Mouse (Mus musculus) embryonic facial prominence, embryonic 14.5 days (tissue): ENCODE measurements around the gene Snrnp25. TPM values are rescaled to one million over a fixed set of nuclear protein-coding genes. Genes with fewer than 3 reads are reported as not detected.

Experiments
- ATAC-seq: fragments of 200-750 bp; cut with Nextera tagmentation; 2 replicates; pipeline ENCODE4 v1.8.0; 2017; ENCODE audit warnings: low read depth, moderate number of reproducible peaks, moderate TSS enrichment
- DNase-seq: peaks from one replicate; pipeline ENCODE4 v3.0.0-alpha.2; 2015; ENCODE audit warnings: low spot score
- H3K27ac ChIP-seq: fragments of 300-500 bp; sonication (generic); replicated peaks from 2 replicates; pipeline ENCODE4 v1.5.1; 2014; ENCODE audit warnings: low read depth, mild to moderate bottlenecking, low read length, moderate library complexity
- H3K27me3 ChIP-seq: fragments of 300-500 bp; sonication (generic); replicated peaks from 2 replicates; pipeline ENCODE4 v1.6.1; 2014; ENCODE audit warnings: low read length; ENCODE audit not compliant: control insufficient read depth, insufficient read depth
- H3K36me3 ChIP-seq: fragments of 300-500 bp; sonication (generic); 2 replicates; pipeline ENCODE4 v1.6.1; 2014; ENCODE audit warnings: low read length, mixed read lengths; ENCODE audit not compliant: control insufficient read depth, insufficient read depth
- H3K4me1 ChIP-seq: fragments of 300-500 bp; sonication (generic); 2 replicates; pipeline ENCODE4 v1.6.1; 2014; ENCODE audit warnings: antibody characterized with exemption, low read length; ENCODE audit not compliant: control insufficient read depth, insufficient read depth
- H3K4me2 ChIP-seq: fragments of 300-500 bp; sonication (generic); 2 replicates; pipeline ENCODE4 v1.6.1; 2014; ENCODE audit warnings: low read depth, mild to moderate bottlenecking, low read length, moderate library complexity, mixed read lengths
- H3K4me3 ChIP-seq: fragments of 300-500 bp; sonication (generic); 2 replicates; pipeline ENCODE4 v1.5.1; 2014; ENCODE audit warnings: low read depth, mild to moderate bottlenecking, low read length
- H3K9ac ChIP-seq: fragments of 300-500 bp; sonication (generic); 2 replicates; pipeline ENCODE4 v1.6.1; 2014; ENCODE audit warnings: low read depth, mild to moderate bottlenecking, low read length, moderate library complexity, mixed read lengths
- H3K9me3 ChIP-seq: fragments of 300-500 bp; sonication (generic); 2 replicates; pipeline ENCODE4 v1.6.1; 2016; ENCODE audit warnings: low read length; ENCODE audit not compliant: control insufficient read depth
- WGBS: fragments of 180-500 bp; shearing (Covaris S2); extraction: QIAGEN DNeasy Blood & Tissue Kit; methylation state at CpG from one replicate; pipeline ENCODE4 v1.1.7; 2014; 5-methylcytosine and 5-hydroxymethylcytosine counted together
- polyA plus RNA-seq: library from polyadenylated mRNA; unstranded; fragments of >200 nt; fragmentation: Nextera tagmentation; extraction: Ambion mirVana; gene quantifications from 2 replicates; pipeline ENCODE4 v1.2.1, GENCODE M21; 2014

The Snrnp25 gene
- polyA plus RNA-seq, 1 experiment from 2014 or later: 43.2 TPM

- Histone ChIP-seq H3K36me3 (no peaks in the 10 kb centered on the region), H3K4me2 (no peak overlapping the region), H3K4me3 (no peak overlapping the region), H3K27ac (no peak overlapping the region), H3K9me3 (no peaks in the 10 kb centered on the region), H3K4me1 (no peaks in the 10 kb centered on the region), H3K9ac (no peak overlapping the region), H3K27me3 (no peaks in the 10 kb centered on the region)
- ATAC-seq (no peak), DNase-seq (no peak)
- WGBS: 81% methylated on average over 9 of the region's 9 CpGs
Measured at GRCm38 (mm10) chr11:32190119-32190518, 15.1 kb upstream of the Snrnp25 start.

GRCm38 (mm10) chr11:32190603-32191110 lies 14.6 kb upstream of the Snrnp25 start:
- no peaks in the 10 kb centered on the region for H3K36me3 ChIP-seq
- H3K9ac ChIP-seq: no peak overlapping the region
- ATAC-seq (no peak), DNase-seq (no peak)
- H3K27ac ChIP-seq: no peak overlapping the region
- no peaks in the 10 kb centered on the region for H3K4me1 ChIP-seq
- no peaks in the 10 kb centered on the region for H3K9me3 ChIP-seq
- H3K4me3 ChIP-seq: no peak overlapping the region
- no peak overlapping the region for H3K4me2 ChIP-seq
- 73% methylated on average over 13 of the region's 13 CpGs for WGBS
- H3K27me3 ChIP-seq: no peaks in the 10 kb centered on the region

- Histone ChIP-seq H3K9ac (no peak overlapping the region), H3K4me1 (no peaks in the 10 kb centered on the region), H3K9me3 (no peaks in the 10 kb centered on the region), H3K4me2 (no peak overlapping the region), H3K27me3 (no peaks in the 10 kb centered on the region), H3K27ac (no peak overlapping the region), H3K4me3 (no peak overlapping the region), H3K36me3 (no peaks in the 10 kb centered on the region)
- 91% methylated on average over 10 of the region's 10 CpGs for WGBS
- DNase-seq (no peak), ATAC-seq (no peak)
Measured at GRCm38 (mm10) chr11:32193156-32193555, 12.1 kb upstream of the Snrnp25 start.

- WGBS: 82% methylated on average over 10 of the region's 10 CpGs
- Histone ChIP-seq H3K4me1 (no peaks in the 10 kb centered on the region), H3K9ac (no peak overlapping the region), H3K4me2 (no peak overlapping the region), H3K27ac (no peak overlapping the region), H3K9me3 (no peaks in the 10 kb centered on the region), H3K36me3 (no peaks in the 10 kb centered on the region), H3K27me3 (no peaks in the 10 kb centered on the region), H3K4me3 (no peak overlapping the region)
- DNase-seq (no peak), ATAC-seq (no peak)
Measured at GRCm38 (mm10) chr11:32194086-32194485, 11.1 kb upstream of the Snrnp25 start.

- Histone ChIP-seq H3K4me2 (no peak overlapping the region), H3K4me1 (no peaks in the 10 kb centered on the region), H3K27me3 (no peaks in the 10 kb centered on the region), H3K36me3 (no peaks in the 10 kb centered on the region), H3K27ac (no peak overlapping the region), H3K9me3 (no peaks in the 10 kb centered on the region), H3K9ac (no peak overlapping the region), H3K4me3 (no peak overlapping the region)
- ATAC-seq: no peak
- no peak for DNase-seq
- 73% methylated on average over 5 of the region's 5 CpGs for WGBS
Measured at GRCm38 (mm10) chr11:32194626-32195025, 10.6 kb upstream of the Snrnp25 start.

- Histone ChIP-seq H3K4me1 (no peaks in the 10 kb centered on the region), H3K9me3 (no peaks in the 10 kb centered on the region), H3K27ac (no peak overlapping the region), H3K9ac (no peak overlapping the region), H3K36me3 (no peaks in the 10 kb centered on the region), H3K27me3 (no peaks in the 10 kb centered on the region), H3K4me2 (no peak overlapping the region), H3K4me3 (no peak overlapping the region)
- DNase-seq: no peak
- ATAC-seq: no peak
- 25% methylated on average over 11 of the region's 11 CpGs for WGBS
Measured at GRCm38 (mm10) chr11:32195867-32196540, 9.2 kb upstream of the Snrnp25 start.

GRCm38 (mm10) chr11:32196727-32197126 lies 8.5 kb upstream of the Snrnp25 start:
- 75% methylated on average over 6 of the region's 6 CpGs for whole genome bisulfite sequencing

GRCm38 (mm10) chr11:32197766-32198165 lies 7.4 kb upstream of the Snrnp25 start:
- no peak overlapping the region for H3K9ac ChIP-seq
- no peak overlapping the region for H3K27ac ChIP-seq
- 53% methylated on average over 3 of the region's 3 CpGs for WGBS
- no peak overlapping the region for H3K4me2 ChIP-seq
- DNase-seq (no peak), ATAC-seq (no peak)
- no peaks in the 10 kb centered on the region for H3K4me1 ChIP-seq
- H3K36me3 ChIP-seq: no peaks in the 10 kb centered on the region
- no peaks in the 10 kb centered on the region for H3K9me3 ChIP-seq
- no peaks in the 10 kb centered on the region for H3K27me3 ChIP-seq
- H3K4me3 ChIP-seq: no peak overlapping the region

More at GRCm38 (mm10) chr11:32196727-32197126, 8.5 kb upstream of the Snrnp25 start:
- H3K4me2 ChIP-seq: no peak overlapping the region
- H3K9ac ChIP-seq: no peak overlapping the region
- no peak overlapping the region for H3K27ac ChIP-seq
- no peaks in the 10 kb centered on the region for H3K4me1 ChIP-seq
- ATAC-seq: no peak
- no peak for DNase-seq
- H3K36me3 ChIP-seq: no peaks in the 10 kb centered on the region
- H3K27me3 ChIP-seq: no peaks in the 10 kb centered on the region
- H3K9me3 ChIP-seq: no peaks in the 10 kb centered on the region
- no peak overlapping the region for H3K4me3 ChIP-seq
